Mouse (Mus musculus): Measurements from ENCODE around the gene Gm10477.
"Not testable (repeated sequence)": the region's sequence is repeated elsewhere in the genome, so short reads cannot be mapped to it uniquely, and the experiment has no call there.

Gm10477 gene

DNA sequence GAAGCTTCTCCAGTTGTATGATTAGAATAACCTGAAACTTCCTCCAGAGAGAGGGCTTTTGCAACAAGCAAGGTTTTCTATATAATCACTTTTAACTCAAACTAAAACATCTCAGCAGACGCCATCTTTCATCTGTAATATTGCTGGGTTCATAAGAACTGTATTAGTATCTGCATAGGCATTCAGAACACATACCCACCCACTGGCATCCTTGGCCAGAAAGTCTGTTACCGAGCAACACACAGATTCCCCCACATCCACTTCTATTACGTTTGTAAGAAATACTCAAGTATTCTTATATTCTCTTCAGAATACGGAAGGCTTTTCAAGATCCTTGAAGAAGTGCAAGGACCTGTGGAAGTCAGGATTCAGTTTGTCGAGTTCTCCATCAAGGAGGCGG is at the start of gene Gm10477:
Gene Gm10477 (plus strand): TSS at position 301 of the 400 bp plus-strand sequence.
- in situ Hi-C loops (cut with MboI, MseI) = not testable (repeated sequence)

- in situ Hi-C loops (cut with MboI, MseI) = no loop called here
Observed at GRCm38 (mm10) chrX:56477553-56477952, 47.0 kb upstream of the Gm10477 start.

GRCm38 (mm10) chrX:56481906-56482305 is 42.6 kb upstream of the Gm10477 start:
- in situ Hi-C loops (cut with MboI, MseI) = no loop called here

- in situ Hi-C loops (cut with MboI, MseI) = loop anchor here (5.0 kb wide), 1 partner anchor 62 kb away; no protein-coding TSS in a partner anchor
Observed at GRCm38 (mm10) chrX:56489758-56490157, 34.8 kb upstream of the Gm10477 start.

DNA sequence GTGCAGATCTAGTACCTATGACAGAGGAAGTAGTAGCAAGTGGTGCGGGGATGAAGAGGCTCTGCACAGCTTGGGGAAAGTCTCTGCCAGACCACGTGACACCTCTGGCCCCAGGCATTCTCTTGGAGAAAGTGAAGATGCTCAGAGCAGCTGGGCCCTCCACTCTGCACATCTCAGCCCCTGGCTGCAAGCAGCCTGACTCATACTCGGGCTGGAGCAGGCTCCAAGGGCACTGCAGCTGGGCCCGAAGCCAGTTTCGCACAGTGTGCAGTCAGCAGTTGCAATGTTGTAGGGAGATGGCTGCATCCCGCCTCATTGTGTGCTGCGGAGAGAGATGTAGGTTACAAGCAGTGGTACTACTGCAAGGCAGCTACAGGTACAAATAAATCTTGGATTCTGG is 27.3 kb upstream of the Gm10477 start:
- in situ Hi-C loops (cut with MboI, MseI) = no loop called here

DNA sequence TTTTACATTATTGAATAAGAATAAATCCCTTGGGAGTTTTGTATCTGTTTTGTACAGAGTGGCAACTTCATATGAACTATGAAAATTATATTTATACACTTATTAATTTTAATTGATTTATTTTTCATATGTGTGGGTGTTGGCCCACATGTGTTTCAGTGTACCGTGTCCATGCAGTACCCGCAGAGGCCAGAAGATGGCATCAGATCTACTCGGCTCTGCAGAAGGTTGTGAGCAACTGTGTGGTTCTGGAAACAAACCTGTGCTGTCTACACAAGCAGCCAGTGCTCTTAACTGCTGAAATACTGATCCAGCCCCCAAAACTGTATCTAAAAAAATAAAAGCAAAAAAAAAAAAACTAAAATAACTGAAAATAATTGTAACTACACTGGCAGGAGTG is 6.7 kb downstream of the Gm10477 start:
- in situ Hi-C loops (cut with MboI, MseI) = loop anchor here (25.0 kb wide), 1 partner anchor 256 kb away; no protein-coding TSS in a partner anchor

GRCm38 (mm10) chrX:56537162-56537561 is 12.6 kb downstream of the Gm10477 start:
- in situ Hi-C loops (cut with MboI, MseI) = loop anchor here (25.0 kb wide), 1 partner anchor 250 kb away; no protein-coding TSS in a partner anchor

DNA sequence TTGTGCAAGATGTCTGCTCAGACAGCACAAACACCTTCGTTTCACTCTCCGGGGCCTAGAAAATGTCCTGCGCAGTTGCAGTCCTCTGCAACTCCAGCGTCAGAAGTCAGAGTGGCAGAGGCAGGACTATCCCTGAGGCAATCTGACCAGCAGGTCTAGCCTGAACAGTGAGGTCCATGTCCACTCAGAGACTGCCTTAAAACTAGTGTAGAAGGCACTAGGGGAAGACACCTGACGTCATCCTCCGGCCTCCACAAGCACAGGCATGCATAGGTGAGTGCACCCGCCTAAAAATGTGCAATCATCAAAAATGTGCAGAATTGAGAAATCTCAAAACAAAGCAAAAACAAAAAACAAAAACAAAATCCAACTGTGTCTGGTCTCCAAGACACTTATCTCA is 25.0 kb downstream of the Gm10477 start, which contains the start of gene Gm648:
Gene Gm648 (minus strand): TSS at position 101 of the 400 bp plus-strand sequence.
- in situ Hi-C loops (cut with MboI, MseI) = loop anchor here (25.0 kb wide), 1 partner anchor 238 kb away; no protein-coding TSS in a partner anchor

- in situ Hi-C loops (cut with MboI, MseI) = no loop called here
Observed at GRCm38 (mm10) chrX:56553584-56553983, 29.0 kb downstream of the Gm10477 start.

DNA sequence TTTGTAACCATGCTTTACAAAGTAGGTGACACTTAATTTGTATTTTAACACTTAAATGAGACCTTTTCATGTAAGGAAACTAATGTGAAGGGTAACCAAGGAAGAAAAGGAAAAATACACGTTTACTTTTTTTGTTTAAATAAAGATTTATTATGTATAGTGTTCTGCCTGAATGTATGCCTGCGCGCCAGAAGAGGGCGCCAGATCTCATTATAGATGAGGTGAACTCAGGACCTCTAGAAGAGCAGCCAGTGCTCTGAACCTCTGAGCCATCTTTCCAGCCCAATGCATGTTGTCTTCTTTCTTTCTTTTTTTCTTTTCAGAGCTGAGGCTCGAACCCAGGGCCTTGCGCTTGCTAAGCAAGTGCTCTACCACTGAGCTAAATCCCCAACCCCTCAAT is 47.9 kb downstream of the Gm10477 start:
- in situ Hi-C loops (cut with MboI, MseI) = no loop called here
